Mouse (Mus musculus) midbrain, embryonic 14.5 days (tissue): ENCODE measurements around the gene Tbcel. TPM values are rescaled to one million over a fixed set of nuclear protein-coding genes. Genes with fewer than 3 reads are reported as not detected.
A peak's percentile ranks its signal among the peaks of the same experiment; 100 is the strongest.

Experiments
- ATAC-seq: fragments of 200-750 bp; cut with Nextera tagmentation; 2 replicates; pipeline ENCODE4 v1.8.0; 2017; ENCODE audit warnings: moderate number of reproducible peaks, moderate library complexity; ENCODE audit not compliant: low FRiP score, low TSS enrichment
- DNase-seq: peaks from one replicate; pipeline ENCODE4 v3.0.0-alpha.2; 2015
- H3K27ac ChIP-seq: fragments of 300-500 bp; sonication (generic); replicated peaks from 2 replicates; pipeline ENCODE4 v1.5.1; 2014; ENCODE audit warnings: mild to moderate bottlenecking, low read depth, low read length, moderate library complexity
- H3K27me3 ChIP-seq: fragments of 300-500 bp; sonication (generic); 2 replicates; pipeline ENCODE4 v1.6.1; 2014; ENCODE audit warnings: low read length, control low read depth, mixed read lengths; ENCODE audit not compliant: control insufficient read depth, insufficient read depth
- H3K36me3 ChIP-seq: fragments of 300-500 bp; sonication (generic); 2 replicates; pipeline ENCODE4 v1.6.1; 2014; ENCODE audit warnings: low read length, control low read depth; ENCODE audit not compliant: control insufficient read depth, insufficient read depth
- H3K4me1 ChIP-seq: fragments of 300-500 bp; sonication (generic); 2 replicates; pipeline ENCODE4 v1.6.1; 2014; ENCODE audit warnings: mild to moderate bottlenecking, antibody characterized with exemption, low read length, control low read depth; ENCODE audit not compliant: control insufficient read depth, insufficient read depth
- H3K4me2 ChIP-seq: fragments of 300-500 bp; sonication (generic); 2 replicates; pipeline ENCODE4 v1.6.1; 2014; ENCODE audit warnings: mild to moderate bottlenecking, low read length, moderate library complexity
- H3K4me3 ChIP-seq: fragments of 300-500 bp; sonication (generic); replicated peaks from 2 replicates; pipeline ENCODE4 v1.5.1; 2014; ENCODE audit warnings: low read depth, low read length
- H3K9ac ChIP-seq: fragments of 300-500 bp; sonication (generic); replicated peaks from 2 replicates; pipeline ENCODE4 v1.6.1; 2014; ENCODE audit warnings: mild to moderate bottlenecking, low read length, moderate library complexity
- H3K9me3 ChIP-seq: fragments of 300-500 bp; sonication (generic); 2 replicates; pipeline ENCODE4 v1.6.1; 2016; ENCODE audit warnings: low read length, control low read depth, mixed read lengths; ENCODE audit not compliant: control insufficient read depth
- WGBS: fragments of 180-500 bp; shearing (Covaris S2); extraction: QIAGEN DNeasy Blood & Tissue Kit; methylation state at CpG from one replicate; pipeline ENCODE4 v1.1.7; 2014; 5-methylcytosine and 5-hydroxymethylcytosine counted together
- polyA plus RNA-seq: library from polyadenylated mRNA; unstranded; fragments of >200 nt; fragmentation: Nextera tagmentation; extraction: Ambion mirVana; gene quantifications from 2 replicates; pipeline ENCODE4 v1.2.1, GENCODE M21; 2014

Tbcel gene
- polyA plus RNA-seq, 1 experiment from 2014 or later = 6.6 TPM

DNA sequence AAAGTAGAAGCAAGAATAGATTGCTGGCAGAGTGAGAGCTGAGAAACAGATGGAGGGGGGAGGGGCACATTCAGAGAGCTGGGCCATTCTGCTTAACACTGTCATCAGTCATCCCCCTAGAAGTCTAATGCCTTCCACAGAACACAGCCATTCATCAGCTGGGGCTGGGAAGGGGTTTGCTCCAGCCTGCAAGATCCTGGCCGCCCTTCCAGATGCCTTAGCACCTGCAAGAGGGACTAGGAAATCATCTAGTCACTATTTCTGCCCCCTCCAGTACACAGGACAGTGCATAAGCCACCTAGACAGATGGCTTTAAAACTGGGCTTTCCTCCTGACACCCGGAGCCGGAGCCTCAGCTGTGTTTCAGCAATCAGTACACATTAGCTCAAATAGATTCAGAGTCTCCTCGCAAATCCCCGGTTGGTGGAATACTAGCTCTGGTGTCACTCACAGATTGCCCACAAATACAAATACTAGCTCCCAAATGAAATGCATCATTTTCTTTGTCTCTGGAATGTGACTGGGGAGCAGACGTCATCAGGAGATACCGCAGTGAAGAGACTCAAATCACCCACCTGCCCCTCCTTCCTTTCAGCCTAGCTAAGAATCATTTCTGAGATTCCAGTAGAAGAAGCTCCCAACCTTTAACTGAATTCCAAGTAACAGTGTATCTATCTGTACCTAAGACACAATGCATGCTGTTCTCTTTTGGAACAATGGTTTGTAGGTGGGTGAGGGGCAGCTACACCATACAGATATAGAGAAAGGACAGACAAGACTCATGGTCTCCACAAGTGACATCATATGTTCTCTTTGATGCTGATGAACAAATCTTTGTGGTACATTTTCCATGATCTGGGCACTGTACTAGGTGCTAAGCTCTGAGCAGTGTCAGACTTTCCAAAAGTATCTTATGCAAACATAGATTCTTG lies 22.9 kb upstream of the Tbcel start:
- WGBS = 52% methylated on average over 7 of the region's 7 CpGs

DNA sequence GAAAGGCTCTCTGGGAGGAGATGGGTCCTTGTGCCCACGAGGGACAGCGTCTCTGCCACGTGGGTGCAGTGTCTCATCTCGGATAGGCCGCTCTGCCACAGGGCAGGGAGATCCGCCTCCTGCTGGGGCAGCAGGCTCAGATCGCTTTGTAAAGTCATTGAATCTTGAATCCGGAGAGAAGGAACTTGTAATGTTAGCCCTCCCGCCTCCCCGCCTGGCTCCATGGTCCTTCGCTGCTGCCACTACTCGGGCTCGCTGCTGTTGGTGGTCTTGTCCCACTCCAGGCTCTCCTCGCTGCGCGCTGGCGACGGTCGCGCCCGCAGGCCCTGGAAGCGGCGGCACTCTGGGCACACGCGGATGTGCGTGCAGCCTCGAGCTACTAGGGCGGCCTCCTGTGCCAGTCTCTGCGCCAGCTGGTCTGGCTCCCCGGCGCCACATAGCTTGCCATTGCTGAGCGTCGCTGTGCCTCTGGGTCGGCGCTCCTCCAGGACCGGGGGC lies 13.0 kb upstream of the Tbcel start:
- WGBS = 3% methylated on average over 36 of the region's 36 CpGs
- H3K4me2 ChIP-seq = peak overlapping the region; percentile 64
- H3K4me1 ChIP-seq = peaks cover 7% of the 10 kb centered on the region
- H3K36me3 ChIP-seq = no peaks in the 10 kb centered on the region
- peak overlapping the region; percentile 45; the same call in 1 of the 2 replicates for H3K9ac ChIP-seq
- ATAC-seq (peak; percentile 53; the same call in 1 of the 2 replicates), DNase-seq (peak; percentile 74)
- H3K27ac ChIP-seq = 0 out of 2 replicates have a peak overlapping the region, but pooled peaks have one; percentile 20
- H3K9me3 ChIP-seq = no peaks in the 10 kb centered on the region
- no peaks in the 10 kb centered on the region for H3K27me3 ChIP-seq
- peak overlapping the region; percentile 29 for H3K4me3 ChIP-seq

More for the DNA sequence above, 22.9 kb upstream of the Tbcel start:
- peaks cover 29% of the 10 kb centered on the region for H3K4me1 ChIP-seq
- no peak overlapping the region for H3K4me3 ChIP-seq
- H3K36me3 ChIP-seq = no peaks in the 10 kb centered on the region
- peak overlapping the region; percentile 43 for H3K27ac ChIP-seq
- H3K9ac ChIP-seq = no peak overlapping the region
- no peaks in the 10 kb centered on the region for H3K27me3 ChIP-seq
- ATAC-seq (no peak; the same call in 1 of the 2 replicates), DNase-seq (peak; percentile 46)
- H3K9me3 ChIP-seq = no peaks in the 10 kb centered on the region
- no peak overlapping the region for H3K4me2 ChIP-seq

DNA sequence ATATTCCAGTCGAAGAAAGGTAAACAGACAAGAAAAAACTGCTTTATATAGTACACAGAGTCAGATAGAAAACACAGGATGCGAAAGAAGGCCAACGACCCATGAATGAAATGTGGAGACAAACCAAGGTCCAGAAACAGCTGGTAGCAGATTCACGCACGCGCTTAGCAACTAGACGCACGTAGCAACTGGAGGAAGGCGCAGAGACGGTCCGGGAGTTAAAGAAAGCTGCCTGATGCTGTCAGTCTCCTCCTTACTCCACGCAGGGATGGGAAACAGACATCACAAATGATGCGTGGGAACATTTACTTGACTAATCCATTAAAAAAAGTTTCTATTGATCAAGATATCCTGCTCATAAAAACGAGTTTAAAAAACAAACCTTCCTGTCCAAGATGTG lies 10.6 kb upstream of the Tbcel start:
- ATAC-seq = no peak
- WGBS = 63% methylated on average over 14 of the region's 14 CpGs

GRCm38 (mm10) chr9:42513159-42513558 lies 5.5 kb upstream of the Tbcel start:
- DNase-seq (peak; percentile 67), ATAC-seq (peak; percentile 31; the same call in 1 of the 2 replicates)
- H3K27me3 ChIP-seq = no peaks in the 10 kb centered on the region
- H3K27ac ChIP-seq = no peak overlapping the region
- WGBS = 16% methylated on average over 5 of the region's 5 CpGs
- H3K4me3 ChIP-seq = no peak overlapping the region
- H3K36me3 ChIP-seq = no peaks in the 10 kb centered on the region
- peaks cover 13% of the 10 kb centered on the region; the same call in 1 of the 2 replicates for H3K4me1 ChIP-seq
- H3K9ac ChIP-seq = no peak overlapping the region
- H3K4me2 ChIP-seq = no peak overlapping the region
- no peaks in the 10 kb centered on the region for H3K9me3 ChIP-seq

More for the DNA sequence above, 10.6 kb upstream of the Tbcel start:
- H3K4me1 ChIP-seq = peaks cover 15% of the 10 kb centered on the region
- no peaks in the 10 kb centered on the region for H3K9me3 ChIP-seq
- no peak overlapping the region for H3K27ac ChIP-seq
- DNase-seq = peak; percentile 42
- H3K4me2 ChIP-seq = no peak overlapping the region
- H3K4me3 ChIP-seq = no peak overlapping the region
- no peaks in the 10 kb centered on the region for H3K27me3 ChIP-seq
- H3K36me3 ChIP-seq = no peaks in the 10 kb centered on the region
- H3K9ac ChIP-seq = no peak overlapping the region

- DNase-seq = no peak
- Histone ChIP-seq H3K9ac (no peak overlapping the region), H3K4me1 (peaks cover 13% of the 10 kb centered on the region; the same call in 1 of the 2 replicates), H3K27me3 (no peaks in the 10 kb centered on the region), H3K4me2 (no peak overlapping the region), H3K27ac (no peak overlapping the region), H3K9me3 (no peaks in the 10 kb centered on the region), H3K36me3 (no peaks in the 10 kb centered on the region), H3K4me3 (no peak overlapping the region)
- ATAC-seq = no peak
- 76% methylated on average over 4 of the region's 4 CpGs for WGBS
These were observed 4.7 kb upstream of the Tbcel start for GRCm38 (mm10) chr9:42512312-42512711.

GRCm38 (mm10) chr9:42508235-42508634 lies 626 bp upstream of the Tbcel start:
- 76% methylated on average over 7 of the region's 7 CpGs for WGBS
- DNase-seq (no peak), ATAC-seq (no peak)
- no peak overlapping the region for H3K27ac ChIP-seq
- H3K4me3 ChIP-seq = no peak overlapping the region
- H3K4me2 ChIP-seq = no peak overlapping the region
- peaks cover 6% of the 10 kb centered on the region; the same call in 1 of the 2 replicates for H3K4me1 ChIP-seq
- no peak overlapping the region for H3K9ac ChIP-seq
- no peaks in the 10 kb centered on the region for H3K36me3 ChIP-seq
- no peaks in the 10 kb centered on the region for H3K9me3 ChIP-seq
- no peaks in the 10 kb centered on the region for H3K27me3 ChIP-seq

DNA sequence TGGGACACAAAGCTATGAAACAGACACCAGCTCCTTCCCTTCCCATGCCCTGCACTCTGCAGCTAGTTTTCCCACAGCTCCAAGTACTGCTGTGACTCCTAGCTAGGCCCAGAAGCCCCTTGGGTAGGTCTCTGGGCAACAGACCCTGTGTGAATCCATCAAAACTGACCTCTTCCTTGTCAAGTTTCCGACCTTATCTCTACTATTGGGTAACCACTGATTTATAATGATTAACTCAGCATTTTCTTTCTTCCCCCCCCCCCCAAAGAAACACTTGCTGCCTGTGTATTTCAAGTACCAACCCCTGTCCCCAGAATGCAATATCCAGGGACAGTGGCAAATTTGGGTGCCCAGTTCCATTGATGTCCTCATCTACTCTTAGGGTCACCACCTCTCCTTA lies 587 bp downstream of the Tbcel start:
- Histone ChIP-seq H3K36me3 (no peaks in the 10 kb centered on the region), H3K4me2 (no peak overlapping the region), H3K9me3 (no peaks in the 10 kb centered on the region), H3K4me1 (no peaks in the 10 kb centered on the region), H3K27ac (no peak overlapping the region), H3K4me3 (no peak overlapping the region), H3K27me3 (no peaks in the 10 kb centered on the region), H3K9ac (no peak overlapping the region)
- WGBS = 52% methylated on average over 1 of the region's 1 CpGs
- DNase-seq = no peak
- ATAC-seq = no peak

DNA sequence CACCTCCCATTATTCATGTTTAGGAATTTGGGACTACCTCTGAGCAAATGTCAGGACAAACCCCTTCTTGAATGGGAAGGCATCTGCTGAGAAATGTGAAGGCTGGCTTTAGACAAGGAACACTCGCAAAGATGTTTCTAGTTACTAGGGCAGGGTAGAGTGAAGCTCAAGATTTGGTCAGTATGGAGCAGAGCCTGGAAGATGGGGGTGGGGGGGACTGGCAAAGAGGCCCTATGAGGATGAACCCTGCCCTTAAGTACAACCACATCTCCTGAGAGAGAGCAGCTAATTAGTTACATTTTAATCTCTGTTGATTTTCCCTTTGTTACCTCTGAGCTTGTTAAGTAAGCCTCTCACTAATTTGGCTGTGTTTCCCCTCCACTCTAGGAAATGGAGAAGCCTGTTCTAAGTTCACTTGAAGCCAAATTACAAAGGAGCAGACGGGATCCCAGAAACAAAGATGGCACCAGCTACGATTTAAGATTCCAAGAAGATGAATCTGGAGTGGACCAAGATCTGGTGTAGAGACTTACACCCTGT lies 2.6 kb downstream of the Tbcel start:
- 85% methylated on average over 3 of the region's 3 CpGs for WGBS
- H3K36me3 ChIP-seq = no peaks in the 10 kb centered on the region
- ATAC-seq (no peak), DNase-seq (no peak)
- H3K4me3 ChIP-seq = no peak overlapping the region
- H3K9ac ChIP-seq = no peak overlapping the region
- H3K27me3 ChIP-seq = no peaks in the 10 kb centered on the region
- no peak overlapping the region for H3K27ac ChIP-seq
- no peak overlapping the region for H3K4me2 ChIP-seq
- H3K9me3 ChIP-seq = no peaks in the 10 kb centered on the region
- H3K4me1 ChIP-seq = no peaks in the 10 kb centered on the region
